Comparison of ENCODE assay signal across 12 mouse cellular contexts in the genomic region with DNA sequence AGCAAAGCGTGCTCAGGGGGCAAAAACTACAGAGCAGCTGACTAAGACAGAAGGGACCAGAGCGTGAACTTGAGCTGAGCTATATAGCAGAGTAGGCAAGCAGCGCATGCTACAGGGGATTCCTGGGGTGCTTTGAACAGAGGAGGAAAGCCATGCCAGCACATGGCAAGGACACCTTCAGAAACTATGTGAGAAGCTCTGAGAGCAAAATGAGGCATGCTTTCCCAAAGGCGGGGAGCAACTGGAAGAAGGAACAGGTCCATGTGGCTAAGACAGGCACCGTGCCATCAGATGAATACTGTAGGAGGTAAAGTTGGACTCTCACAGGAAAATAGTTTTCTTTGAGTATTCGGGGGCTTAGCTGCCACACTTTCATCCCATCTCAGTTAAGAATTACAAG.
"Had no signal": no experiment of that assay in that cellular context is flagged by ENCODE, and none has a peak within 500 bp of the region (broad histone marks: within the 10 kb centered on the region; RNA-seq: fewer than 3 reads in every experiment).

No protein-coding gene starts in this region.

- H3K9ac ChIP-seq: liver, embryonic 14.5 days; liver, postnatal 0 days; lung, embryonic 14.5 days had no signal

- DNase-seq: kidney, adult 9 months; kidney, postnatal 14 days; kidney, postnatal 4 days; liver, postnatal 0 days; lung, embryonic 14.5 days; midbrain, embryonic 14.5 days; thymus, adult 18-20 months; thymus, postnatal 36 days had no signal

- H3K4me2 ChIP-seq: liver, embryonic 11.5 days; lung, embryonic 14.5 days had no signal

- H3K27ac ChIP-seq: liver, embryonic 14.5 days; macrophage had no signal

- ATAC-seq: liver, postnatal 0 days; lung, postnatal 0 days had no signal
